Mouse (Mus musculus) liver, embryonic 14.5 days (tissue): ENCODE measurements around the gene Upk3bl. TPM values are rescaled to one million over a fixed set of nuclear protein-coding genes. Genes with fewer than 3 reads are reported as not detected.

Experiments used
- ATAC-seq: fragments of 200-750 bp; cut with Nextera tagmentation; 2 replicates; pipeline ENCODE4 v1.8.0; 2017; ENCODE audit warnings: moderate number of reproducible peaks, mild to moderate bottlenecking, moderate library complexity; ENCODE audit not compliant: insufficient read depth
- DNase-seq, 3 experiments: peaks; one replicate each; pipeline ENCODE4 v3.0.0-alpha.2; 2012 to 2013; ENCODE audit warnings: low read depth in 3 of 3, low spot score in 3 of 3
- H3K27ac ChIP-seq: fragments of 300-500 bp; sonication (generic); 2 replicates; pipeline ENCODE4 v1.5.1; 2014; ENCODE audit warnings: moderate library complexity, mild to moderate bottlenecking, control low read depth, inconsistent platforms
- H3K27me3 ChIP-seq: fragments of 300-500 bp; sonication (generic); 2 replicates; pipeline ENCODE4 v1.6.1; 2014; ENCODE audit warnings: mild to moderate bottlenecking, low read length, moderate library complexity; ENCODE audit not compliant: control insufficient read depth, insufficient read depth
- H3K36me3 ChIP-seq: fragments of 300-500 bp; sonication (generic); replicated peaks from 2 replicates; pipeline ENCODE4 v1.6.1; 2014; ENCODE audit warnings: low read depth; ENCODE audit not compliant: control insufficient read depth, insufficient read depth
- H3K4me1 ChIP-seq, 2 experiments: fragments of 200-500 bp in 1 of 2; fragments of 300-500 bp in 1 of 2; sonication (generic) in 1 of 2; replicated peaks; 2 replicates each; pipeline ENCODE4 v1.6.1; 2012 to 2014; ENCODE audit warnings: antibody characterized with exemption in 1 of 2, inconsistent platforms in 1 of 2, low read length in 1 of 2; ENCODE audit not compliant: control insufficient read depth in 2 of 2, insufficient read depth in 2 of 2
- H3K4me2 ChIP-seq: fragments of 300-500 bp; sonication (generic); 2 replicates; pipeline ENCODE4 v1.6.1; 2014; ENCODE audit warnings: low read depth, mild to moderate bottlenecking, control low read depth, moderate library complexity
- H3K4me3 ChIP-seq, 2 experiments: fragments of 200-500 bp in 1 of 2; fragments of 300-500 bp in 1 of 2; sonication (generic) in 1 of 2; 2 replicates each; pipeline ENCODE4 v1.5.1; 2012 to 2014; ENCODE audit warnings: low read depth in 2 of 2, low read length in 2 of 2, mild to moderate bottlenecking in 2 of 2, control low read depth in 1 of 2, inconsistent platforms in 1 of 2, moderate library complexity in 1 of 2; ENCODE audit not compliant: insufficient read depth in 1 of 2
- H3K9ac ChIP-seq: fragments of 300-500 bp; sonication (generic); replicated peaks from 2 replicates; pipeline ENCODE4 v1.6.1; 2014; ENCODE audit warnings: mild to moderate bottlenecking, control low read depth, moderate library complexity
- H3K9me3 ChIP-seq: fragments of 300-500 bp; sonication (generic); 2 replicates; pipeline ENCODE4 v1.6.1; 2016; ENCODE audit warnings: low read length, mixed read lengths; ENCODE audit not compliant: control insufficient read depth
- CTCF ChIP-seq: IDR thresholded peaks from 2 replicates; pipeline ENCODE4 v1.5.1; 2016; ENCODE audit warnings: antibody characterized with exemption, low read depth, control low read depth
- EP300 ChIP-seq: IDR thresholded peaks from 2 replicates; pipeline ENCODE4 v1.6.1; 2016; ENCODE audit warnings: antibody characterized with exemption, low read depth
- WGBS: fragments of 180-500 bp; shearing (Covaris S2); extraction: QIAGEN DNeasy Blood & Tissue Kit; methylation state at CpG from one replicate; pipeline ENCODE4 v1.1.7; 2014; ENCODE audit not compliant: insufficient replicate concordance; 5-methylcytosine and 5-hydroxymethylcytosine counted together
- polyA plus RNA-seq, 2 experiments: library from polyadenylated mRNA; depleted of rRNA in 1 of 2; stranded (reverse) in 1 of 2; unstranded in 1 of 2; fragments of >200 nt; fragmentation: Nextera tagmentation in 1 of 2; extraction: Ambion mirVana in 1 of 2; gene quantifications; 2 replicates each; pipeline versions ENCODE4 v1.2.1 to v1.2.3; 2012 to 2014

The Upk3bl gene
- polyA plus RNA-seq, 2 experiments, result 0.10 TPM; not detected in 1

DNA sequence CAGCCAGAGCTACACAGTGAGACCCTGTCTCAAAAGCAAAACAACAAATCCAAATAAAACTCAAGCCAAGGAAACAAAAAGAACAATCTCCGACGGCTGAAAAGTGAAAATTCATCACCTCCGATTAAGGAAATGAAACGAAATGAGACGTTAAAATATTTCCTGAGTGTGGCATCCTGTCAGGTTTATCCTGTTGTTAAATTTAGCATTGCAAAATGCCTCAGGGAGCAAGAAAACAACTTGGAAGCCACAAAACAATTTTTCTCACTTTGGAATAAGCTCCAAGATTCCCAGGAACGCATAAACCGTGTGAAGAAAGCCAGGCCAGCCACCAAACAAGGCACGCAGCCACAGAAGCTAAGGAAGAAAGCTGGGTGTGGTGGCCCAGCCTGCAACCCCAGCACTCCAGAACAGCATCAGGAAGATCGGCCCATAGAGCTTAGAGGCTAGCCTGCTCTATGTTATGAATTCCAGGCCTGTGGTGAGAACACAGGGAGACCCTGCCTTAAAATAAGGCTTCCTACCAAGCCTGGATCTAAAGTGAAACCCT lies 22.8 kb downstream of the Upk3bl start:
- Histone ChIP-seq H3K9ac (no peak overlapping the region), H3K27me3 (no peaks in the 10 kb centered on the region), H3K4me3 (no peak overlapping the region), H3K4me1 (no peaks in the 10 kb centered on the region), H3K4me2 (no peak overlapping the region), H3K36me3 (no peaks in the 10 kb centered on the region), H3K9me3 (no peaks in the 10 kb centered on the region), H3K27ac (no peak overlapping the region)
- TF ChIP-seq EP300 (no peak), CTCF (no peak)
- DNase-seq (no peak), ATAC-seq (no peak)
- WGBS, result 53% methylated on average over 9 of the region's 9 CpGs

GRCm38 (mm10) chr5:136078136-136078535 lies 23.8 kb downstream of the Upk3bl start:
- H3K36me3 ChIP-seq, result no peaks in the 10 kb centered on the region
- 69% methylated on average over 5 of the region's 5 CpGs for WGBS
- H3K27me3 ChIP-seq, result no peaks in the 10 kb centered on the region
- H3K4me1 ChIP-seq, result no peaks in the 10 kb centered on the region; a peak in 1 of 4 replicates
- H3K9ac ChIP-seq, result no peak overlapping the region
- H3K4me2 ChIP-seq, result no peak overlapping the region
- H3K27ac ChIP-seq, result no peak overlapping the region
- TF ChIP-seq CTCF (no peak), EP300 (no peak)
- no peak for DNase-seq
- no peak for ATAC-seq
- no peak overlapping the region for H3K4me3 ChIP-seq
- H3K9me3 ChIP-seq, result no peaks in the 10 kb centered on the region

- peaks cover 10% of the 10 kb centered on the region for H3K27me3 ChIP-seq
- H3K36me3 ChIP-seq, result no peaks in the 10 kb centered on the region
- H3K4me1 ChIP-seq, result peaks cover 0 to 10% of the 10 kb centered on the region in 2 experiments; a peak in 2 of 4 replicates
- ATAC-seq (no peak), DNase-seq (no peak)
- H3K4me2 ChIP-seq, result no peak overlapping the region
- no peak overlapping the region for H3K9ac ChIP-seq
- WGBS, result 59% methylated on average over 4 of the region's 4 CpGs
- no peak overlapping the region for H3K4me3 ChIP-seq
- H3K27ac ChIP-seq, result no peak overlapping the region
- no peak for TF ChIP-seq EP300
- peak; percentile 43 for TF ChIP-seq CTCF
- no peaks in the 10 kb centered on the region for H3K9me3 ChIP-seq
These were observed 28.1 kb downstream of the Upk3bl start for GRCm38 (mm10) chr5:136082345-136082744.

DNA sequence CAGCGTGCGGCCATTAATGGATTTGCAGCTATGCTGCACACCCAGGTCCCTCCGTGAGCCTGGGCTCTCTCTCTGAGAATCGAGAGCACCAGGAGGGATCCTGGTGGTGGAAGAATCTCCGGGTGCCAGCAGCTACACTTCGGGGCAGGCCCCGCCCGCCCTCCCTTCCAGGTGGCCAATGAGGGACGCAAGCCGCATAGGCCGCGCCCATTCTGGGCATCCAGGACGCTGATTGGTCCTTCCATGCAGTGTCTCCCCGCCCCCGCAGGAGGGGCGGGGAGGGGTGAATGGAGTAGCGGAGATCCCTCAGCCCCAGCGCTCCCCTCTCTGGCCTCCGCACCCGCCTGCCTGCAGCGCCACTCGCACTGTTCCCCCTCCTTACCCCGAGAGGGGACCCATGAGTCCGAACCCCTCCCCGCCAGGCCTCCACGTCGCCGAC lies 29.4 kb downstream of the Upk3bl start, which contains the start of gene Rasa4:
Gene Rasa4, plus strand, starts transcription at position 248 of the 439 bp plus-strand sequence.
- Histone ChIP-seq H3K4me3 (peak within 1 kb of the TSS; percentile 46 to 48), H3K36me3 (no peaks in the 10 kb centered on the region), H3K9ac (no peak within 1 kb of the TSS), H3K27me3 (peaks cover 10% of the 10 kb centered on the region), H3K9me3 (no peaks in the 10 kb centered on the region), H3K4me2 (peak within 1 kb of the TSS; percentile 81), H3K4me1 (peaks cover 0 to 10% of the 10 kb centered on the region in 2 experiments; a peak in 2 of 4 replicates), H3K27ac (no peak within 1 kb of the TSS)
- 0% methylated on average over 28 of the region's 28 CpGs for WGBS
- no peak for TF ChIP-seq CTCF
- no peak for TF ChIP-seq EP300
- peak; percentile 98 for ATAC-seq
- peak; percentile 84 to 87 (median 84) for DNase-seq

DNA sequence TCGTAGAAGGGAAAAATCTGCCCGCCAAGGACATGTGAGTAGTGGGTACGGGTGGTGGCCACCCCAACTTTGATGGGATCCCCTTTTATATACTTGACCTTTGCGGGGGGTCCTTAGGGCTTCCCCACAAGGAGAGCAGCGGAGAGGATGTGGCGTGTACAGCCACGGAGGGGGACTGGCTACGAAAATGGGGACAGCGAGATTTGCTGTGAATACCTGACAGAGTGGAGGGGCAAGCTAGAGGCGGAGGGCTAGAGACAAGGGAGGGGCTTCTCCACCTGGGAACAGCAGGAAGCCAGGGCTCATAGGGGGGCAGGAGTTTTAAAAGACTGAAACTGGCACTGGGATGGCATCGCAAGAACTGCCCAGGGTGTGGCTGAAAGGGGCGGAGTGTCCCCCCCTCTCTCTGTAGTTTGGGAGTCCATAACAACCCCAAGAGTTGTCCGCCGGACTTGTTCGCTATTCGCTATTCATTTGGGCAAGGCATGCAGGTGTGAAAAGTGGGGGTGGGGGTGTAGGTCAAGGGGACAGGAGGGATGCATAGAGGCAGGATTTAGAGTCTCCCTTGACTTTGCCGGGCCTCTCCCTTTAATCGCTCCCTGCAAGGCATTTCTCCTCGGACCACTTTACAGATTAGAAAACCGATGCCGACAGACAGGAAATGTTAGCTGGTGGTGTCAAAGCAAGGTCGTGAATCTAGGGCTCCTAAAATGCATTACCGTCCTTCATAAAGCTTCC lies 30.0 kb downstream of the Upk3bl start:
- TF ChIP-seq EP300 (no peak), CTCF (no peak)
- peak; percentile 21 for ATAC-seq
- DNase-seq, result no peak

More for the DNA sequence above, 30.0 kb downstream of the Upk3bl start:
- Histone ChIP-seq H3K27me3 (peaks cover 10% of the 10 kb centered on the region), H3K27ac (no peak overlapping the region), H3K9ac (no peak overlapping the region), H3K9me3 (no peaks in the 10 kb centered on the region), H3K4me1 (peaks cover 0 to 10% of the 10 kb centered on the region in 2 experiments; a peak in 2 of 4 replicates), H3K4me3 (peak overlapping the region; percentile 46 to 48), H3K4me2 (peak overlapping the region; percentile 81), H3K36me3 (no peaks in the 10 kb centered on the region)
- whole genome bisulfite sequencing, result 4% methylated on average over 23 of the region's 23 CpGs
